Mouse (Mus musculus) intestine, embryonic 14.5 days (tissue): Measurements from ENCODE around the gene Galnt6. TPM values are rescaled to one million over a fixed set of nuclear protein-coding genes. Genes with fewer than 3 reads are reported as not detected.

Experiments
- ATAC-seq: fragments of 200-750 bp; cut with Nextera tagmentation; replicated peaks from 2 replicates; pipeline ENCODE4 v1.8.0; 2017; ENCODE audit warnings: low read depth, moderate number of reproducible peaks, moderate TSS enrichment, moderate library complexity; ENCODE audit not compliant: low FRiP score, low TSS enrichment
- DNase-seq: peaks from one replicate; pipeline ENCODE4 v3.0.0-alpha.2; 2018; ENCODE audit warnings: low spot score
- H3K27ac ChIP-seq: fragments of 300-500 bp; sonication (generic); 2 replicates; pipeline ENCODE4 v1.5.1; 2014; ENCODE audit warnings: low read depth, mild to moderate bottlenecking, control low read depth
- H3K27me3 ChIP-seq: fragments of 300-500 bp; sonication (generic); replicated peaks from 2 replicates; pipeline ENCODE4 v1.6.1; 2014; ENCODE audit warnings: low read length, control low read depth; ENCODE audit not compliant: control insufficient read depth, insufficient read depth
- H3K36me3 ChIP-seq: fragments of 300-500 bp; sonication (generic); 2 replicates; pipeline ENCODE4 v1.6.1; 2014; ENCODE audit warnings: low read length, control low read depth; ENCODE audit not compliant: control insufficient read depth, insufficient read depth
- H3K4me1 ChIP-seq: fragments of 300-500 bp; sonication (generic); replicated peaks from 2 replicates; pipeline ENCODE4 v1.6.1; 2014; ENCODE audit warnings: low read length, control low read depth, mixed read lengths; ENCODE audit not compliant: control insufficient read depth, insufficient read depth
- H3K4me2 ChIP-seq: fragments of 300-500 bp; sonication (generic); 2 replicates; pipeline ENCODE4 v1.6.1; 2014; ENCODE audit warnings: low read length
- H3K4me3 ChIP-seq: fragments of 300-500 bp; sonication (generic); 2 replicates; pipeline ENCODE4 v1.5.1; 2014; ENCODE audit warnings: low read depth, low read length, control low read depth, mixed read lengths
- H3K9ac ChIP-seq: fragments of 300-500 bp; sonication (generic); 2 replicates; pipeline ENCODE4 v1.6.1; 2014; ENCODE audit warnings: mild to moderate bottlenecking, low read length
- H3K9me3 ChIP-seq: fragments of 300-500 bp; sonication (generic); 2 replicates; pipeline ENCODE4 v1.6.1; 2016; ENCODE audit warnings: low read length, control low read depth; ENCODE audit not compliant: control insufficient read depth
- WGBS: fragments of 180-500 bp; shearing (Covaris S2); extraction: QIAGEN DNeasy Blood & Tissue Kit; methylation state at CpG from one replicate; pipeline ENCODE4 v1.1.7; 2014; 5-methylcytosine and 5-hydroxymethylcytosine counted together
- polyA plus RNA-seq: library from polyadenylated mRNA; unstranded; fragments of >200 nt; fragmentation: Nextera tagmentation; extraction: Ambion mirVana; gene quantifications from 2 replicates; pipeline ENCODE4 v1.2.1, GENCODE M21; 2014

The Galnt6 gene
- polyA plus RNA-seq, 1 experiment from 2014 or later = 1.4 TPM

DNA sequence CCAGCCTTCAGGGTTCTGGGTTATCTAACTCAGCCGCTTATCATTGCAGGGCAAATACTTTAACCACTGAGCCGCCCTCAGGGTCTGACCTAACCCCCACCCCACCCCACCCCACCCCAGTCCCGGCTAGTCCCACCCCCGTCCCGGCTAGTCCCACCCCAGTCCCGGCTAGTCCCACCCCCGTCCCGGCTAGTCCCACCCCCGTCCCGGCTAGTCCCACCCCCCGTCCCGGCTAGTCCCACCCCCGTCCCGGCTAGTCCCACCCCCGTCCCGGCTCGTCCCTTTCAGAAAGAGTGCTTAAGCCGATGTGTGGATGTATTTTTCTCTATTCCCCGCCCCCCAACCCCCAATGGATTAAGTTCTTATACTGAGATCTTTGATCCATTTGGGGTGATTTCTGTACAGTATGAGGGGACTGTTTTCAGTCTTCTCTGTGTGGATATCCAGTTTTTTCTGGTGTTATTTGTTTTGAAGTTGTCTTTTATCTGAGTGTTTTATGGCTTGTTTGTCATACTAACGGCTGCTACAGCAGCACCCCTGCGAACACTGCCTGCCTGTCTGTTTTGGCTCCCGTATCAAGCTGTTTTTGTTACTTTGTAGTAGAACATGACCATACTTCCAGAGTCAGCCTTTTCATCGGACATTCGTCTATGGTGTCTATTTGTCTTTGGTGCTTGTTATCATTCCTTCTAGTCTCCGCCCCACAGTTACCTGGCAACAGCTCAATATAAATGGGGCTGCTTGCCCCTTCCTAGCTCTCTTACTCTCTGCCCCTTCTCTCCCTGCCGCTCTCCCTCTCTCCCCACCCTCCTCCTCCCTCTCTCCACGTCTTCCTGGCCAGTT lies 18.2 kb upstream of the Galnt6 start:
- Histone ChIP-seq H3K36me3 (no peaks in the 10 kb centered on the region), H3K9ac (no peak overlapping the region), H3K9me3 (no peaks in the 10 kb centered on the region), H3K27ac (peak overlapping the region; percentile 70), H3K4me3 (peak overlapping the region; percentile 31), H3K4me1 (0 out of 2 replicates have a peak, but pooled peaks cover 8% of the 10 kb centered on the region), H3K4me2 (peak overlapping the region; percentile 67), H3K27me3 (no peaks in the 10 kb centered on the region)
- peak; percentile 63 for DNase-seq
- peak; percentile 84 for ATAC-seq
- 5% methylated on average over 27 of the region's 27 CpGs for WGBS

DNA sequence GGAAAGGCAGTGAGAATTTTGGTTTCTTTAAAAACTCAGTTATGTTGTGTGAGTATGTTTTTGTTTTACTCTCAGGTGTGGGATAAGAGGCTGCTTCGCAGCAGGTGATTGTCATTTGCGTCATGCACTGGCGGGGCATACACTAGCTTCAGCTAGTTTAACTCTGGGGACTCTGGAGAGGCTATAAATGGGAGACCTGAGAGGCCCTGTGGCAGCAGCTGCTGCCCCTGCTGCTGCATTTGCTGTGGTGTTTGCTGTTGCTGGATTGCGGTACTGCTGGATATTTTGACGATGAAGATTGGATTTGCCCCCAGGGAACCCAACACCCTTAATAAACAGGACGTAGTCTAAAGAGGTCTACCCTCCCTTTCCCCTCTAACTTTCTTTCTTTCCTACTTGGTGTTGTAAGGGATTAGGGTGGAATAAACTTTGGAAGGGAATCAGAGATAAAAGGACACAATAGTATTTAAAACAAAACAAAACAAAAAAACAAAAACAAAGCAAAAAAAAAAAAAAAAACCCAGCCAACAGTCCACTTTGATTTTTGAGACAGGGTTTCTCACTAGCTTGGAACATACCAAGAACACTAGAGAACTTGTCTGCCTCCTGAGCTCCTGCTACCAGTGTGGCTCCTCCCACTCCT lies 17.4 kb upstream of the Galnt6 start:
- DNase-seq = peak; percentile 52
- ATAC-seq = no peak
- Histone ChIP-seq H3K27ac (no peak overlapping the region; the same call in 1 of the 2 replicates), H3K9ac (no peak overlapping the region), H3K27me3 (no peaks in the 10 kb centered on the region), H3K4me2 (peak overlapping the region; percentile 67), H3K4me1 (0 out of 2 replicates have a peak, but pooled peaks cover 8% of the 10 kb centered on the region), H3K4me3 (peak overlapping the region; percentile 11; the same call in 1 of the 2 replicates), H3K36me3 (no peaks in the 10 kb centered on the region), H3K9me3 (no peaks in the 10 kb centered on the region)
- 28% methylated on average over 6 of the region's 6 CpGs for WGBS

DNA sequence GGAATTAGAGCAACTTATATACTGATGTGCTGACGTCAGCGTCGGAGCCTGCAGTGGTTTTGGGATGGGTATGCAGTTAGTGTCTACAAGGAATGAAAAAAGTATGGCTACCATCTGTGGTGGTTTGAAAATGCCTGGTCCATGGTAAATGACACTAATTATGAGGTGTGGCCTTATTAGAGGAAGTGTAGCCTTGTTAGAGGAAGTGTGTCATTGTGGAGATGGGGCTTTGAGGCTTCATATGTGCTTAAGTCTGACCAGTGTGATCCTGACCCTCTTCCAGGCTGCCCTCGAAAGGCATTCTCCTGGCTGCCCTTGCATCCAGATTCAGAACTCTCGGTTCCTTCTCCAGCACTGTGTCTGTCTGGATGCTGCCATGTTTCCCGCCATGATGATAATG lies 14.1 kb upstream of the Galnt6 start:
- H3K27ac ChIP-seq = no peak overlapping the region
- no peak overlapping the region for H3K4me3 ChIP-seq
- DNase-seq (peak; percentile 33), ATAC-seq (no peak)
- no peak overlapping the region for H3K9ac ChIP-seq
- H3K27me3 ChIP-seq = no peaks in the 10 kb centered on the region
- no peaks in the 10 kb centered on the region for H3K9me3 ChIP-seq
- WGBS = 90% methylated on average over 6 of the region's 6 CpGs
- no peaks in the 10 kb centered on the region for H3K36me3 ChIP-seq
- 0 out of 2 replicates have a peak, but pooled peaks cover 4% of the 10 kb centered on the region for H3K4me1 ChIP-seq
- no peak overlapping the region for H3K4me2 ChIP-seq

DNA sequence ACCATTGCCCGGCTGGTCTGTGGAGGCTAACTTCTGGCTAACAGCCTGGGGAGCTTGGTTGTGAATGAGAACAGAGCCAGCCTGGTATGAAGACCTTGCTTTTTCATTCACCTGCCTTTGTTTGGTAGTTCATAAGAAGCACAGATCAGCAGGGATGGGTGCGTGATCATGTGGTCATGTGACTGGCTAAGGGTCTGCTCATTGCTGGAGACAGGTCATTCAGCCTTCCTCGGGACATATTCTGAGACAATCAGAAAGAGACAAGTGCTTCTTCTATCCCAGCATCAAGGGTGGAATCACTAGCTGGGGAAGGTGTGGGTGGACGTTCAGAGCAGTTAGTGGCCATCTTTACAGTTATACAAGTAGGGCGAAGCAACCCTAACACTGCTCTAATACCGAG lies 10.3 kb upstream of the Galnt6 start:
- Histone ChIP-seq H3K4me1 (no peaks in the 10 kb centered on the region), H3K4me2 (no peak overlapping the region), H3K9me3 (no peaks in the 10 kb centered on the region), H3K9ac (no peak overlapping the region), H3K27me3 (no peaks in the 10 kb centered on the region), H3K4me3 (no peak overlapping the region), H3K27ac (no peak overlapping the region), H3K36me3 (no peaks in the 10 kb centered on the region)
- ATAC-seq = no peak
- 82% methylated on average over 6 of the region's 6 CpGs for WGBS
- peak; percentile 7 for DNase-seq

DNA sequence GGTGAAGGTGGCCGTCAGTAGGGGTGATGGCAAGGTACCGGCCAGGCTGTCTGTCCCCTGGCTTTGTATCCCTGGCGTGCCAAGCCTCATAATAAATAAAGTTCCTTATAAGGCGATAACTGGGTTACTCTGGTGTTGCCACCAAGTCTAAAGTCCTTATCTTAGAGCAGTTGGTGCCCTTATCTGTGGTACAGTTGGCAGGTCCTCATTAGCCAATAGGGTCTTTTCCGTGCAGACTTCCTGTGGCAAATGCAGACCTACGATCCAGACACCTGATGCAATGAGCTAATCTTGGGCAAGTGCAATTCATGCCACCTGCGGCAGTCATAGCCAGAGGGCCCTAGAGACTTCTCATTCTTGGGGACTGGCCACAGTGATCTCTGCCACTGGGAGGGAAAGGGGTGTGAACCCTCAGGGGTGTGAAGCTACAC lies 9.2 kb upstream of the Galnt6 start:
- DNase-seq (peak; percentile 32), ATAC-seq (no peak)
- Histone ChIP-seq H3K4me3 (no peak overlapping the region), H3K4me1 (no peaks in the 10 kb centered on the region), H3K4me2 (no peak overlapping the region), H3K36me3 (no peaks in the 10 kb centered on the region), H3K27me3 (no peaks in the 10 kb centered on the region), H3K27ac (no peak overlapping the region), H3K9me3 (no peaks in the 10 kb centered on the region), H3K9ac (no peak overlapping the region)
- 85% methylated on average over 7 of the region's 7 CpGs for whole genome bisulfite sequencing

DNA sequence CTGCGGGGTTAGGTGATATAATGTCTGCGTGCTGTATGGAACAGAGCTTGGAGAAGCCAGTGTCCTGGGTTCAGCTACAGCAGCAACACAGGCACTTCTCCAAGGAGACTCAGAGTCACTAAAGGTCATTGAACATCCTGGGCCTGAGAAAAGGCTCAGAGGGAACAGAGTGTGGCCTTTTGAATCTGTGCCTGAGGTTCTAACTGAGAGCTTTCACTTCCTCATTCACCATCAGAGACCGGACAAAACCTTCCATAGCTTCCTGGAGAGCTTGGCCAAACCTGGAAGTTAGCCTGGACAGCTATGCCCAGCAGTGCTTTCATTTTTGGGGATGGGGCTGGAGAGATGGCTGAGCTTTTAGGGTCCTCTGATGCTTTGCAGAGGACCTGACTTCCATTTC lies 8.5 kb upstream of the Galnt6 start:
- DNase-seq (peak; percentile 29), ATAC-seq (no peak)
- 85% methylated on average over 3 of the region's 3 CpGs for WGBS
- no peak overlapping the region for H3K27ac ChIP-seq
- no peak overlapping the region for H3K4me3 ChIP-seq
- H3K4me1 ChIP-seq = no peaks in the 10 kb centered on the region
- H3K9me3 ChIP-seq = no peaks in the 10 kb centered on the region
- no peaks in the 10 kb centered on the region for H3K36me3 ChIP-seq
- H3K9ac ChIP-seq = no peak overlapping the region
- no peaks in the 10 kb centered on the region for H3K27me3 ChIP-seq
- H3K4me2 ChIP-seq = no peak overlapping the region

DNA sequence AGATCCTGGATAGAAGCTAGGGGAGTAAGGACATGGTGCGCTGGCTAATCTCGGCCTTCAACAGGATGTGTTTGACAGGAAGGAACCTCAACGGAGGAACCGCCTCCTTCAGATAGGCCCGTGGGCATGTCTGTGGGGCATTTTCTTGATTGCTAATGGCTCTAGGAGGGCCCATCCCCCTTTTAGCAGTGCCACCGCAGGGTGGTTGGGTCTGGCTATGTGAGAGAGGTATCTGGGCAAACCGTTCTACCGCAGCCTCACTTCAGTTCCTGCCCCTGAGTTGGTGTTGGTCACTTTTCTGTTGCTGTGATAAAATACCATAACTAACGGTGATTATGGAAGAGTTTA lies 6.8 kb upstream of the Galnt6 start:
- Histone ChIP-seq H3K4me1 (0 out of 2 replicates have a peak, but pooled peaks cover 3% of the 10 kb centered on the region), H3K36me3 (no peaks in the 10 kb centered on the region), H3K9me3 (no peaks in the 10 kb centered on the region), H3K9ac (no peak overlapping the region), H3K27ac (no peak overlapping the region), H3K27me3 (peaks cover 11% of the 10 kb centered on the region), H3K4me2 (no peak overlapping the region), H3K4me3 (no peak overlapping the region)
- WGBS = 80% methylated on average over 9 of the region's 9 CpGs
- no peak for ATAC-seq
- DNase-seq = peak; percentile 48

DNA sequence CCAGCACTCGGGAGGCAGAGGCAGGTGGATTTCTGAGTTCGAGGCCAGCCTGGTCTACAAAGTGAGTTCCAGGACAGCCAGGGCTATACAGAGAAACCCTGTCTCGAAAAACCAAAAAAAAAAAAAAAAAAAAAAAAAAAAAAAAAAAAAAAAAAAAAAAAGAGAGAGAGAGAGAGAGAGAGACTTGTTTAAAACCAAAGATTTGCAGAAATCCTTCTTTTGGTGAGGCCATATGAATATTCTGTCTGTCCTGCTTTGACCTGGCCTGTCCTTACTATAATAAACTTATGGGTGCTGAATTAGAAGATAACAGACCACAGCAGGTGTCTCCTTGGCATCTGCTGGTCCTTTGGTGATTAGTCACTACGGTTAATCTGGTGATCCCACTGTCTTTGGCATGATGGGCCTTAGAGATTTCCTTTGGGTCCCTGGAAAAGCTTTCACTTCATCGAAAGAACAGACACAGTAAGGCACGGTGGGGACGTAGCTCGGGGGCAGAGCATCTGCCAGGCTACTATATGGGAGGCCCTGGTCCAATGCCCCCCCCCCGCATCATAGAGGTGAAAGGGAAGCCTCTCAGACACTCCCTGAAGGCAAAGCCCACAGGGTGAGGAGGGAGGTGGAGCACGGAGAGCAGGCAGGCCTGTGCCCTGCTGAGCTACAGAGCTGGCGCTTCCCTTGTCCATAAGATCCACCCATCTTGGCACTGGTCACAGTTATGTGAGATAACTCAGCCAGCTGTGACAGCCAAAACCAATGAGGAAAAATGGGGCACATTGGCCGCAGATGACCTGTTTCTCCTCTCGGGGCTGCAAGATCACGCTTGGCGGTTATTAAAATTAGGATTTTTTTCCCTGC lies 6.1 kb upstream of the Galnt6 start:
- peak; percentile 38 for DNase-seq
- H3K27me3 ChIP-seq = peaks cover 16% of the 10 kb centered on the region
- WGBS = 84% methylated on average over 14 of the region's 15 CpGs

More for the DNA sequence above, 6.1 kb upstream of the Galnt6 start:
- H3K36me3 ChIP-seq = no peaks in the 10 kb centered on the region
- ATAC-seq = no peak
- no peaks in the 10 kb centered on the region for H3K9me3 ChIP-seq
- H3K4me1 ChIP-seq = 0 out of 2 replicates have a peak, but pooled peaks cover 3% of the 10 kb centered on the region
- no peak overlapping the region for H3K4me2 ChIP-seq
- H3K9ac ChIP-seq = no peak overlapping the region
- H3K4me3 ChIP-seq = no peak overlapping the region
- no peak overlapping the region for H3K27ac ChIP-seq
